Mouse (Mus musculus): ENCODE results near the gene Gpr27.

Gene Gpr27

DNA sequence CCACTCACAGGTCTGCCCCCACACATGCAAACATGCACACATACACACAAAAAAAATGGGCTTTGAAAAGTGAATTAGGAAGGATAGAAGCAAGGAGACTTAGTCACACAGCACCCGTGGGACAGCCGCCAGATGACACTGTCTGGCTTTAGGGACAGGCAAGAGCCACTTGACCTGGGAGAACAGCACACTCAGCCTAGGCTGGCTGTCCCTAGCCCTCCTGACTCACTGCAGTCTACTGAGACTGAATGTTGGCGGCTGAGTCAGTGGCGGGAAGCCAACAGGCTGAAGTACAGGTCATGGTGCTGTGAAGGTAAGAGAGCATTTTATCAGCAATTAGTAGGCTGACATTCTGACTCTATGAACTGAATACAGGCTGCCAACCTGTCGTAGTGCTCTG lies 42.2 kb downstream of the Gpr27 start:
- intact Hi-C loops (cut with DNase I) = no loop called here

- intact Hi-C loops (cut with DNase I) = no loop called here
Observed at GRCm38 (mm10) chr6:99742866-99743265, 50.4 kb downstream of the Gpr27 start.
